Mouse (Mus musculus): ENCODE data around the gene Slc25a11. TPM values are rescaled to one million over a fixed set of nuclear protein-coding genes. Genes with fewer than 3 reads are reported as not detected.

The Slc25a11 gene
- polyA plus RNA-seq, 1 experiment: 184 TPM

GRCm38 (mm10) chr11:70671333-70672047, 24.2 kb upstream of the Slc25a11 start:
- no peaks in the 10 kb centered on the region for H3K27me3 ChIP-seq (ENCODE audit: control insufficient read depth, insufficient read depth, low read length)
- no peak overlapping the region for H3K27ac ChIP-seq (ENCODE audit: insufficient read depth, low read length)
- H3K4me1 ChIP-seq (ENCODE audit: control insufficient read depth, insufficient read depth, low read length): peaks cover 4% of the 10 kb centered on the region
- DNase-seq: peak in 1 of 2 experiments; percentile 21
- H3K4me3 ChIP-seq (replicated peaks; ENCODE audit: insufficient read depth, low read depth, low read length): no peak overlapping the region
- 76% methylated on average over 16 of the region's 16 CpGs for WGBS
- TF ChIP-seq POLR2A (IDR thresholded peaks at IDR 0.05; ENCODE audit: borderline replicate concordance, insufficient read depth, low read length): no peak

- Histone ChIP-seq H3K27ac (ENCODE audit: insufficient read depth, low read length) (peak overlapping the region; percentile 77), H3K27me3 (ENCODE audit: control insufficient read depth, insufficient read depth, low read length) (no peaks in the 10 kb centered on the region)
- peak in 1 of 2 experiments; percentile 49 for DNase-seq
Observed at GRCm38 (mm10) chr11:70670483-70670882, 23.2 kb upstream of the Slc25a11 start.

GRCm38 (mm10) chr11:70669582-70670345, 22.5 kb upstream of the Slc25a11 start:
- Histone ChIP-seq H3K4me1 (ENCODE audit: control insufficient read depth, insufficient read depth, low read length) (peaks cover 4% of the 10 kb centered on the region), H3K27ac (ENCODE audit: insufficient read depth, low read length) (peak overlapping the region; percentile 77), H3K27me3 (ENCODE audit: control insufficient read depth, insufficient read depth, low read length) (no peaks in the 10 kb centered on the region), H3K4me3 (replicated peaks; ENCODE audit: insufficient read depth, low read depth, low read length) (peak overlapping the region; percentile 85)
- under 1% methylated on average over 31 of the region's 31 CpGs for WGBS
- TF ChIP-seq CTCF (IDR thresholded peaks at IDR 0.05; ENCODE audit: borderline replicate concordance, insufficient read depth, low read depth, low read length) (peak; percentile 47; the same call in 1 of the 2 replicates), POLR2A (IDR thresholded peaks at IDR 0.05; ENCODE audit: borderline replicate concordance, insufficient read depth, low read length) (0 out of 2 replicates have a peak, but pooled peaks have one; percentile 21)
- peak; percentile 71 to 79 for DNase-seq

More at GRCm38 (mm10) chr11:70670483-70670882, 23.2 kb upstream of the Slc25a11 start:
- WGBS: 23% methylated on average over 14 of the region's 14 CpGs
- H3K4me3 ChIP-seq (replicated peaks; ENCODE audit: insufficient read depth, low read depth, low read length): peak overlapping the region; percentile 85
- TF ChIP-seq POLR2A (IDR thresholded peaks at IDR 0.05; ENCODE audit: borderline replicate concordance, insufficient read depth, low read length) (no peak), CTCF (IDR thresholded peaks at IDR 0.05; ENCODE audit: borderline replicate concordance, insufficient read depth, low read depth, low read length) (no peak)
- peaks cover 4% of the 10 kb centered on the region for H3K4me1 ChIP-seq (ENCODE audit: control insufficient read depth, insufficient read depth, low read length)

- TF ChIP-seq POLR2A (IDR thresholded peaks at IDR 0.05; ENCODE audit: borderline replicate concordance, insufficient read depth, low read length) (peak; percentile 82), CTCF (IDR thresholded peaks at IDR 0.05; ENCODE audit: borderline replicate concordance, insufficient read depth, low read depth, low read length) (no peak)
- under 1% methylated on average over 44 of the region's 44 CpGs for WGBS
- H3K27me3 ChIP-seq (ENCODE audit: control insufficient read depth, insufficient read depth, low read length): no peaks in the 10 kb centered on the region
- H3K4me1 ChIP-seq (ENCODE audit: control insufficient read depth, insufficient read depth, low read length): no peaks in the 10 kb centered on the region; the same call in 1 of the 2 replicates
- peak within 1 kb of the TSS; percentile 92 for H3K27ac ChIP-seq (ENCODE audit: insufficient read depth, low read length)
- DNase-seq: peak; percentile 98 to 100
- peak within 1 kb of the TSS; percentile 85 for H3K4me3 ChIP-seq (replicated peaks; ENCODE audit: insufficient read depth, low read depth, low read length)
Observed at GRCm38 (mm10) chr11:70668771-70669505, 21.7 kb upstream of the Slc25a11 start, which contains the start of gene Spag7. Spag7 (minus strand) TSS chr11:70669416.

GRCm38 (mm10) chr11:70668335-70668770, 21.1 kb upstream of the Slc25a11 start:
- no peak for DNase-seq

GRCm38 (mm10) chr11:70667271-70668150, 20.2 kb upstream of the Slc25a11 start:
- peak in 1 of 2 experiments; percentile 13 for DNase-seq
- H3K4me1 ChIP-seq (ENCODE audit: control insufficient read depth, insufficient read depth, low read length): no peaks in the 10 kb centered on the region; the same call in 1 of the 2 replicates
- 67% methylated on average over 14 of the region's 14 CpGs for WGBS
- H3K27ac ChIP-seq (ENCODE audit: insufficient read depth, low read length): no peak overlapping the region
- TF ChIP-seq POLR2A (IDR thresholded peaks at IDR 0.05; ENCODE audit: borderline replicate concordance, insufficient read depth, low read length): no peak
- no peak for TF ChIP-seq CTCF (IDR thresholded peaks at IDR 0.05; ENCODE audit: borderline replicate concordance, insufficient read depth, low read depth, low read length)
- H3K27me3 ChIP-seq (ENCODE audit: control insufficient read depth, insufficient read depth, low read length): no peaks in the 10 kb centered on the region
- peak overlapping the region; percentile 85 for H3K4me3 ChIP-seq (replicated peaks; ENCODE audit: insufficient read depth, low read depth, low read length)

More at GRCm38 (mm10) chr11:70668335-70668770, 21.1 kb upstream of the Slc25a11 start:
- Histone ChIP-seq H3K27ac (ENCODE audit: insufficient read depth, low read length) (0 out of 2 replicates have a peak overlapping the region, but pooled peaks have one; percentile 4), H3K27me3 (ENCODE audit: control insufficient read depth, insufficient read depth, low read length) (no peaks in the 10 kb centered on the region), H3K4me3 (replicated peaks; ENCODE audit: insufficient read depth, low read depth, low read length) (peak overlapping the region; percentile 85), H3K4me1 (ENCODE audit: control insufficient read depth, insufficient read depth, low read length) (no peaks in the 10 kb centered on the region; the same call in 1 of the 2 replicates)
- WGBS: under 1% methylated on average over 15 of the region's 15 CpGs
- TF ChIP-seq POLR2A (IDR thresholded peaks at IDR 0.05; ENCODE audit: borderline replicate concordance, insufficient read depth, low read length): peak; percentile 16; the same call in 1 of the 2 replicates
- TF ChIP-seq CTCF (IDR thresholded peaks at IDR 0.05; ENCODE audit: borderline replicate concordance, insufficient read depth, low read depth, low read length): no peak
